Mouse (Mus musculus): ENCODE measurements around the gene Zfp93. TPM values are rescaled to one million over a fixed set of nuclear protein-coding genes. Genes with fewer than 3 reads are reported as not detected.

Gene Zfp93
- polyA plus RNA-seq, 1 experiment from 2014 or later, result 8.7 TPM

DNA sequence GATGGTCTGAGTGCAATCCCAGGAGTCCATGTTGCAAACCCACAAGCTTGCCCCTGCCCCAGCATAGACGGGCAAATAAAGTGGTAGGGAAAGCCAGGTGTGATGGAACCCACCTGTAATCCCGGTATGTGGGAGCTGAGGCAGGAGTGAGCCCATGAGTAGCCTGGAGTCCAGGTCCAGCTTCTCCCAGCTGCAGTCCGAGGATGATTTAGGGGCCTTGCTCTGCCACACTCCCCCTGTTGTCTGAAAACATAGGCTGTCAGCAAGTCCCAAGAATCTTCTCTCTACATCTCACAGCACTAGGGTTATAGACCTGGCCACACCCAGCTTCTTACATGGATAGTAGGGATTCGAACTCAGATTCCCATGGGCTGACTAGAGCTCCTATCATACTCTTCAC is 16.7 kb downstream of the Zfp93 start:
- no peak overlapping the region for H3K4me3 ChIP-seq (replicated peaks; ENCODE audit: low read depth, low read length)
- ATAC-seq (ENCODE audit: low FRiP score, low TSS enrichment) (no peak), DNase-seq (no peak)
- WGBS, result 77% methylated on average over 4 of the region's 4 CpGs
- H3K27me3 ChIP-seq (ENCODE audit: control insufficient read depth, insufficient read depth, low read length), result no peaks in the 10 kb centered on the region
- no peak overlapping the region for H3K27ac ChIP-seq (replicated peaks; ENCODE audit: low read depth, low read length)
- H3K9me3 ChIP-seq (ENCODE audit: control insufficient read depth, low read length), result no peaks in the 10 kb centered on the region
- H3K4me1 ChIP-seq (ENCODE audit: control insufficient read depth, insufficient read depth, low read length), result no peaks in the 10 kb centered on the region
- no peak overlapping the region for H3K9ac ChIP-seq (replicated peaks; ENCODE audit: low read length)
- peaks cover 46% of the 10 kb centered on the region for H3K36me3 ChIP-seq (ENCODE audit: control insufficient read depth, insufficient read depth, low read length)
- no peak overlapping the region for H3K4me2 ChIP-seq (ENCODE audit: low read length)

DNA sequence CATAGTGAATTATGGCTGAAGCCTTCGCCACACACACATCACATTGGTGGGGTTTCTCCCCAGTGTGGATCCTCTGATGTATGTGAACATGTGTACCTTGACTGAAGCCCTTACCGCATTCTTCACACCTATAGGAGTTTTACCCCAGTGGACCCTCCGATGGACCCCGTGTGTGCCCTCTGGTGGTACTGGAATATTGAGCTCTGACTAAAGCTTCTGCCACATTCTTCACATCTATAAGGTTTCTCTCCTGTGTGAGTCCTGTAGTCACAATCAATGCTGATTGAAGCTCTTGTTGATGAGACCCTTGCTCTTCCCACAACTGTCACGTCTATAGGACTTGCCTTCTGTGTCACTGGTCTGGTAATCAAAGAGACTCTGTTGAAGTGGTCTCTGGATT is 17.4 kb downstream of the Zfp93 start:
- no peak for DNase-seq
- H3K36me3 ChIP-seq (ENCODE audit: control insufficient read depth, insufficient read depth, low read length), result peaks cover 54% of the 10 kb centered on the region
- no peak overlapping the region for H3K4me3 ChIP-seq (replicated peaks; ENCODE audit: low read depth, low read length)
- no peak overlapping the region for H3K4me2 ChIP-seq (ENCODE audit: low read length)
- no peak for ATAC-seq (ENCODE audit: low FRiP score, low TSS enrichment)
- no peaks in the 10 kb centered on the region for H3K9me3 ChIP-seq (ENCODE audit: control insufficient read depth, low read length)
- H3K27me3 ChIP-seq (ENCODE audit: control insufficient read depth, insufficient read depth, low read length), result no peaks in the 10 kb centered on the region
- no peak overlapping the region for H3K27ac ChIP-seq (replicated peaks; ENCODE audit: low read depth, low read length)
- H3K4me1 ChIP-seq (ENCODE audit: control insufficient read depth, insufficient read depth, low read length), result no peaks in the 10 kb centered on the region
- 84% methylated on average over 5 of the region's 5 CpGs for WGBS
- no peak overlapping the region for H3K9ac ChIP-seq (replicated peaks; ENCODE audit: low read length)

DNA sequence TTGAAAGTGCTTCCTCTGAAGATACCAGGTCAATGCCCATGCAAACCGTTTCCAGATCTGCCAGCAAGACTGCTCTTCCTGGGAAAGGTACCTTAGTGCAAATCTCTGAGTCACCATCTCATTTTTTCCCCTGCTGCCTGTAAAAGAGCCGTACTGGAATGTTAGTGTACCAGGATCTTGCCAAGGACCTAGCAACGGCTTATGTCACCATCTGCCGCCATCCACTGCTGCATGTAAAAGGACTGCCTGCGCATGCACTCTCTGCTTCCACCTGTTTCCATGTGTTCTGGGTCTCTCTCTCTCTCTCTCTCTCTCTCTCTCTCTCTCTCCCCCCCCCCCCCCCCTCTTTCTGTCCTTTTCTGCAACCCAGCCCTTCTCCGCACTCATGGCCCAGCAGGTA is 18.3 kb downstream of the Zfp93 start:
- Histone ChIP-seq H3K27me3 (ENCODE audit: control insufficient read depth, insufficient read depth, low read length) (no peaks in the 10 kb centered on the region), H3K4me1 (ENCODE audit: control insufficient read depth, insufficient read depth, low read length) (no peaks in the 10 kb centered on the region), H3K4me3 (replicated peaks; ENCODE audit: low read depth, low read length) (no peak overlapping the region), H3K36me3 (ENCODE audit: control insufficient read depth, insufficient read depth, low read length) (peaks cover 60% of the 10 kb centered on the region), H3K9ac (replicated peaks; ENCODE audit: low read length) (no peak overlapping the region), H3K27ac (replicated peaks; ENCODE audit: low read depth, low read length) (no peak overlapping the region), H3K9me3 (ENCODE audit: control insufficient read depth, low read length) (no peaks in the 10 kb centered on the region), H3K4me2 (ENCODE audit: low read length) (no peak overlapping the region)
- no peak for ATAC-seq (ENCODE audit: low FRiP score, low TSS enrichment)
- no peak for DNase-seq
- WGBS, result 94% methylated on average over 6 of the region's 6 CpGs

DNA sequence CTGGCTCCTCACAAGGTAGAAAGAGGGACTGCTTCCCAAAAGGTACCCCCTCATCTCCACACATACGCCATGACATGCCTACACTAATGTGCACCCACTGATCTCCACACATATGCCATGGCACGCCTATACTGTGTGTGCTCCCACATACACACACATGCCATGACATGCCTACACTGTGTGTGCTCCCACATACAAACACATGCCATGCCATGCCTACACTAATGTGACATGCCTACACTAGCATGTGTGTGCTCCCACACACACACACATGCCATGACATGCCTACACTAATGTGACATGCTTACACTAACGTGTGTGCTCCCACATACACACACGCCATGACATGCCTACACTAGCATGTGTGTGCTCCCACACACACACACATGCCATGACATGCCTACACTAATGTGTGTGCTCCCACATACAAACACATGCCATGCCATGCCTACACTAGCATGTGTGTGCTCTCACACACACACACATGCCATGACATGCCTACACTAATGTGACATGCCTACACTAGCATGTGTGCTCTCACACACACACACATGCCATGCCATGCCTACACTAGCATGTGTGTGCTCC is 20.0 kb downstream of the Zfp93 start:
- H3K4me3 ChIP-seq (replicated peaks; ENCODE audit: low read depth, low read length), result no peak overlapping the region
- H3K4me2 ChIP-seq (ENCODE audit: low read length), result no peak overlapping the region
- no peaks in the 10 kb centered on the region for H3K27me3 ChIP-seq (ENCODE audit: control insufficient read depth, insufficient read depth, low read length)
- H3K27ac ChIP-seq (replicated peaks; ENCODE audit: low read depth, low read length), result no peak overlapping the region
- WGBS, result 99% methylated on average over 4 of the region's 4 CpGs
- no peaks in the 10 kb centered on the region for H3K4me1 ChIP-seq (ENCODE audit: control insufficient read depth, insufficient read depth, low read length)
- H3K36me3 ChIP-seq (ENCODE audit: control insufficient read depth, insufficient read depth, low read length), result peaks cover 77% of the 10 kb centered on the region
- H3K9me3 ChIP-seq (ENCODE audit: control insufficient read depth, low read length), result no peaks in the 10 kb centered on the region
- H3K9ac ChIP-seq (replicated peaks; ENCODE audit: low read length), result no peak overlapping the region
- no peak for DNase-seq
- ATAC-seq (ENCODE audit: low FRiP score, low TSS enrichment), result no peak

DNA sequence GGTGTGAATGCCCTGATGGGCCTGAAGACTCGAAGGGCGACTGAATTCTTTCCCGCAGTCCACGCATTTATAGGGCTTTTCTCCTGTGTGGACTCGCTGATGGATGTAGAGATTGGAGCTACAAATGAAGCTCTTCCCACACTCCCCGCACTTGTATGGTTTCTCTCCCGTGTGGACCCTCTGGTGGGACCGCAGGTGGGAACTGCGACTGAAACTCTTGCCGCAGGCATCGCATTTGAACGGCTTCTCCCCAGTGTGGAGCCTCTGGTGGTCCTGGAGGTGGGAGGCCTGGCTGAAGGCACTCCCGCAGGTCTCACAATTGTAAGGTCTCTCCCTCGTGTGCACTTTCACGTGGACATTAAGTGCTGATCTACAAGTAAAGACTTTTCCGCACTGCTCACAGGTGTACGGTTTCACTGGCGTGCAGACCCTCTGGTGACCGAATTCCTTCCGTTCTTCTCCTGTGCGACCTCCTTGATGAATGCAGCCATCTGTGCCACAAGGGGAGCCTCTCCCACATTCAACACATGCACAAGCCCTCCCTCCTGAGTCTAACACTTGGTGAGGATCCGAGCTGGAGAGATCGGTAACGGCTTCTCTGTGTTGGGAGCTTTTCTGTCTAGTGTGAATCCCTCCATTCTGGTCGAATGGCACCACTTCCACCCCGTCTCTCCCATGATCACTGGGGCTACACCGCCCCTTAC is 21.3 kb downstream of the Zfp93 start:
- no peak overlapping the region for H3K4me3 ChIP-seq (replicated peaks; ENCODE audit: low read depth, low read length)
- DNase-seq (no peak), ATAC-seq (ENCODE audit: low FRiP score, low TSS enrichment) (no peak)
- H3K27me3 ChIP-seq (ENCODE audit: control insufficient read depth, insufficient read depth, low read length), result no peaks in the 10 kb centered on the region
- no peaks in the 10 kb centered on the region for H3K4me1 ChIP-seq (ENCODE audit: control insufficient read depth, insufficient read depth, low read length)
- no peak overlapping the region for H3K9ac ChIP-seq (replicated peaks; ENCODE audit: low read length)
- no peaks in the 10 kb centered on the region for H3K9me3 ChIP-seq (ENCODE audit: control insufficient read depth, low read length)
- no peak overlapping the region for H3K4me2 ChIP-seq (ENCODE audit: low read length)
- H3K36me3 ChIP-seq (ENCODE audit: control insufficient read depth, insufficient read depth, low read length), result peaks cover 91% of the 10 kb centered on the region
- 93% methylated on average over 27 of the region's 27 CpGs for WGBS
- no peak overlapping the region for H3K27ac ChIP-seq (replicated peaks; ENCODE audit: low read depth, low read length)

DNA sequence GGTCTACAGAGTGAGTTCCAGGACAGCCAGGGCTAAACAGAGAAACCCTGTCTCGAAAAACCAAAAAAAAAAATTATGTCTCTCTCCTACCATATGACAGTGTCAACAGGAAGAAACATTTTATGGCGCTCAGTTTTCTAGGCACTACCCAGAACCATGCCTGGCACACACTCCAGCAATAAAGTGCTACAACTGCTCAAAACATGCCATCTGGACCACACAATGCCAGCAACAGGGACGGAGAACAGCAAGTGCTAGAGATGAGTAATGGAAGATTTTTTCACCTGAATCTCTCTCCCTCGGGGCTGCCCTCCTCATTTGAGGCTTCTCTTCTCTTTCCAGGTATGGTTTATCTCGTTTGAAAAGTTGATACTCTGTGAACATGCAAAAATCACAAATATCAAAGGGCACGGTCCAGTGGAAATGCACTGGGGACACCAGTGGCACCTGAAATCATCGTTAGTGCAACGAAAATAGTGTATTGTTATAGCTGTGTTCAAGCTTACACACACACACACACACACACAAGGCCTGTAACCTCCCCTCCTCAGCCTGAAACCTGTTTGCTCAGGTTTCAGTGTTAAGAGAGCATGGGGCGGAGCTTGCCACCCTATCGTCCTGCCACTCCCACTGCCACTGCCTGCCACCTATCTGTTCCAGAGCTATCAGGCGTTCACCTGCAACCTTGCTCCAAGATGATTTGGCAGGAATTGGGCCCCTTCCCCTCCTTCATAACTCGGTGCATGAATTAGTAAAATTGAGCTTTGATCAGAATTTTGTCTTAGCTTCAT is 23.0 kb downstream of the Zfp93 start:
- no peak for DNase-seq
- no peak overlapping the region for H3K4me2 ChIP-seq (ENCODE audit: low read length)
- H3K4me1 ChIP-seq (ENCODE audit: control insufficient read depth, insufficient read depth, low read length), result peaks cover 5% of the 10 kb centered on the region; the same call in 1 of the 2 replicates
- H3K36me3 ChIP-seq (ENCODE audit: control insufficient read depth, insufficient read depth, low read length), result peaks cover 89% of the 10 kb centered on the region
- WGBS, result 94% methylated on average over 12 of the region's 12 CpGs
- no peaks in the 10 kb centered on the region for H3K27me3 ChIP-seq (ENCODE audit: control insufficient read depth, insufficient read depth, low read length)
- H3K9me3 ChIP-seq (ENCODE audit: control insufficient read depth, low read length), result no peaks in the 10 kb centered on the region
- H3K9ac ChIP-seq (replicated peaks; ENCODE audit: low read length), result no peak overlapping the region
- no peak overlapping the region for H3K4me3 ChIP-seq (replicated peaks; ENCODE audit: low read depth, low read length)
- ATAC-seq (ENCODE audit: low FRiP score, low TSS enrichment), result no peak
- H3K27ac ChIP-seq (replicated peaks; ENCODE audit: low read depth, low read length), result no peak overlapping the region

DNA sequence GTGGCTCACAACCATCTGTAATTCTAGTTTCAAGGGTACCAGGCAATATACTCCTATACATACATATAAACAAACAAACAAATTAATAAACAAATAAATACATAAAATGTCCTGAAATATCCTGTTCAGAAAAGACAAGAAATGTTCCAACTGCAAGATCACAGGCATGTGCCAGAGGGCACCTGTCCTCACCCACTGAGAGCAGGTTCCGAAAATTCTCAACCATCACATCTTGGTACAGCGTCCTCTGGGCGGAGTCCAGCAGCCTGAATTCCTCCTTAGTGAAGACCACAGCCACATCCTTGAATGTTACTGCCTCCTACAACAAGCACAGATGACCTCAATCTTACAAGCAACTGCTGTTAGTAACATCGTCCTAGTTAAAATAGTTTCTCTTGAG is 24.5 kb downstream of the Zfp93 start:
- DNase-seq (no peak), ATAC-seq (ENCODE audit: low FRiP score, low TSS enrichment) (no peak)
- Histone ChIP-seq H3K27ac (replicated peaks; ENCODE audit: low read depth, low read length) (no peak overlapping the region), H3K9ac (replicated peaks; ENCODE audit: low read length) (no peak overlapping the region), H3K9me3 (ENCODE audit: control insufficient read depth, low read length) (no peaks in the 10 kb centered on the region), H3K4me3 (replicated peaks; ENCODE audit: low read depth, low read length) (no peak overlapping the region), H3K36me3 (ENCODE audit: control insufficient read depth, insufficient read depth, low read length) (peaks cover 76% of the 10 kb centered on the region), H3K4me2 (ENCODE audit: low read length) (no peak overlapping the region), H3K27me3 (ENCODE audit: control insufficient read depth, insufficient read depth, low read length) (no peaks in the 10 kb centered on the region), H3K4me1 (ENCODE audit: control insufficient read depth, insufficient read depth, low read length) (peaks cover 7% of the 10 kb centered on the region; the same call in 1 of the 2 replicates)
- 96% methylated on average over 4 of the region's 4 CpGs for WGBS

DNA sequence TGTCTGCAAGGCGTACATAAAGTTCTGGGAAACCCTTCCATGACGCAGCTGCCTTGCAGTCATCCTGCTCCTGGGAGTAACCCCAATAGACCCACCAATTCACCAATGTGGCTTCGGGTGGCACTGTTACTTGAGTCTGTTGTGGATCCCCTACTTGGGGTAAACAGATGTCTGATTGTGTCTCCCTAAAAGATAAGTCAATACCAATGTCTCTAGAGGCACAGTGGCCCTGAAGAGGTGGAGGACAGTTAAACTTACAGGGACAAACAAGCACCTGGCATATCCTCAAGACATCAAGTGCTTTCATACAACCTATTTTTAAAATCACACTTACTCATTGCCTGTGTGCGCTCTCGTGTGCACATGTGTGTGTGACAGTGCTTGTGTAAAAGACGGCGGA is 25.2 kb downstream of the Zfp93 start:
- no peak overlapping the region for H3K27ac ChIP-seq (replicated peaks; ENCODE audit: low read depth, low read length)
- no peak overlapping the region for H3K4me3 ChIP-seq (replicated peaks; ENCODE audit: low read depth, low read length)
- no peak overlapping the region for H3K9ac ChIP-seq (replicated peaks; ENCODE audit: low read length)
- no peak for ATAC-seq (ENCODE audit: low FRiP score, low TSS enrichment)
- WGBS, result 98% methylated on average over 7 of the region's 7 CpGs
- peaks cover 10% of the 10 kb centered on the region for H3K4me1 ChIP-seq (ENCODE audit: control insufficient read depth, insufficient read depth, low read length)
- no peak overlapping the region for H3K4me2 ChIP-seq (ENCODE audit: low read length)
- peaks cover 70% of the 10 kb centered on the region for H3K36me3 ChIP-seq (ENCODE audit: control insufficient read depth, insufficient read depth, low read length)
- no peaks in the 10 kb centered on the region for H3K9me3 ChIP-seq (ENCODE audit: control insufficient read depth, low read length)
- H3K27me3 ChIP-seq (ENCODE audit: control insufficient read depth, insufficient read depth, low read length), result no peaks in the 10 kb centered on the region
- DNase-seq, result no peak

All from midbrain, embryonic 14.5 days (tissue).